Mouse (Mus musculus) testis, postnatal 14 days (tissue): Measurements from ENCODE around the gene Podxl2.

Source experiments
- DNase-seq: peaks from one replicate; pipeline ENCODE4 v3.0.0; 2021; ENCODE audit warnings: low spot score

Gene Podxl2

DNA sequence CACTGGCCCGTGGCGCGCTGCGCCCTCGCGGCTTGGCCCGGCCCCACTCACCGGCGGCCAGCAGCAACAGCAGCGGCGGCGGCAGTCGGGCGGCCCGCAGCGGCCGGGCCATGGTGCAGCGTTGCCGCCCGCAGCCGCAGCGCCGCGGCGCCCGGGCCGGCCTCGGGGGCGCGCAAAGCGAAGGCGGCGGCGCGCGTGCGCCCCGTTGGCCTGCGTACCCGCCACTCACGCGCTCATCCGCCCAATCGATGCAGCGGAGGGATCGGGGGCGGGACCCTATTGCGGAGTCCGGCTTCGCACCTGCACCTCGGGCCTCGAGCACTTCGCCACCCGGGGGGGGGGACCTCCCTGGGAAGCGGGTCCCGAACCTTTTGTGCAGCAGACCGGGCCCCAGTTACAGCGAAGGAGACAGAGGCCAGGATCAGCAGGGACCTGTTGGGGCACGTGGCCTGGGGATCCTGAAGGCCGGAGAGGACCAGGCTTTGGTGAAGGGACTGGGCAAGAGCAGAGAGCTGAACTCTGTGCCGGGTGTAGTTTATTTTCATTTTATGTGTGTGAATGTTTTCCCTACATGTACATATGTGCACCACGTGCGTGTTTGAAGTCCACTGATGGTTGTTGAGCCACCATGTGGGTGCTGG lies at the start of gene Podxl2:
TSS of gene Podxl2 (minus strand) at position 177 of the 641 bp plus-strand sequence.
- DNase-seq, result peak; percentile 86

DNA sequence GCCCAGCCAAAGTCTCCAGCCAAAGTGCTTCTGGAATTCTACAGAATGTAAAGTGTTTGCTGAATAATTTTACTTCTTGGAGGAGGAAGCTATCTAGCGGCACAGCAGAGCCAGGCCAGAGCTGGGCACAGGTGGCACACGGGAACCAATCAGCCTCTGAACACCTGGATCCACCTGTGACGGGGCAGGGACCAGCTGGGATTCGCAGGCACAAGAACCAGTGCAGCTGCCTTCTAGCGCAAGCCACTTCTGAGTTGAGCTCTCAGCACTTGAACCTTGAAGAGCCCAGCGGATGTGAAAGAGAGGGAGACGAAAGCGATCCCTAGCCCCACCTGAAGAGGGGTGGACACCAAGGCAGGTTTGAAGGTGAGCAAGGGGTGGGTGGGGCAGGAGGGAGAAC lies 44.0 kb upstream of the Podxl2 start:
- no peak for DNase-seq

DNA sequence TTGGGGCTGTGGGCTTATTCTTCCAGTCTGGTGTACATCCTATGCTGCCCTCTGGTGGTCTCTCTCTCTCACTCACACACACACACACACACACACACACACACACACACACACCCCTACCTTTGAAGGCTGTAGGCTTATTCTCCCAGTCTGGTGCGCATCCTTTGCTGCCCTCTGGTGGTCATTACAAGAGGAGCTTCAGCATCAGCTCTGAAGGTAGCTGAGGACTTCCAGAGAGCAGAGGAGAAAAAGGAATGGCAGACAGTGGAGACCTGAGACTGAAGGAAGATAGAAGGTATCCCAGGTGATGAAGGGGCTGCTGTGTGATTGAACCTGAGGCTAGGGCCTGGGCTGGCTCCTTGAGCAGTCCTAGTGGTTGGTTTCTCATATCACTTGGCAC lies 41.3 kb upstream of the Podxl2 start:
- DNase-seq, result no peak

DNA sequence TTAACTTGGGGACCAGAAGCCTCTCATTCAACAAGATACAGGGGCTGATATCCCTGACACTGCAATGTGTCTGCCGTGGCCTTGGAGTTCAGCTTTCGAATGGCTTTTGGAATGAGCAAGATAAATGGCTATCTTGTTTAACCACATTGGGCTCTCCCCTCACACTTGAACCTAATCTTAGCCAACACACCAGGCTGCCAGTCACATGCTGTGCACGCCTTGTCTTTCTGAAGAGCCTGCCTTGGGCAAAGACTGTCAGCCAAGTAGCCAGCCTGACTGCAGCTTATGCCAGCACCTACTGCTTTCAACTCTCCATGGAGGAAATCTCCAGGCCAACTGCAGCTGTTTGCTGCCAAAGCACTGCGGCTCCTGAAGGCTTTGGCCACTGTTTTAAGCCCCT lies 40.7 kb upstream of the Podxl2 start:
- DNase-seq, result no peak

DNA sequence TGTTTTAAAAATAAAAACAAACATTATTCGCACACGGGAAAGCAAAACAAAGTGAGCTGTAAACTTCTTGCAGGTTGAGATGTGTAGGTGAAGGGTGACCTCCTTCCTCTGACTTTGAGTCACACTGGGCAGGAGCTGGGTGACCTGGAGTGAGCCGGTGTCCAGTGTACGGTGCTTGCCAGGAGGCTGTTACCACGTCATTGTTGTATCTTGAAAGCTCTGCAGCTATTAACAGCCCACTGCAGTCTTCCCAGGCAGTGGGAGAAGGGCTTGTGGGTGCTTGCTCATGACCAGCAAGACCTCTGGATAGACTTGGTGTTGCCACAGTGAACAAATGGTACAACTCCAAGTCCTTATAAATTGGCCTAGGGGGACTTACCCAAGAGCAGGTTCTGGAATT lies 40.0 kb upstream of the Podxl2 start:
- no peak for DNase-seq

DNA sequence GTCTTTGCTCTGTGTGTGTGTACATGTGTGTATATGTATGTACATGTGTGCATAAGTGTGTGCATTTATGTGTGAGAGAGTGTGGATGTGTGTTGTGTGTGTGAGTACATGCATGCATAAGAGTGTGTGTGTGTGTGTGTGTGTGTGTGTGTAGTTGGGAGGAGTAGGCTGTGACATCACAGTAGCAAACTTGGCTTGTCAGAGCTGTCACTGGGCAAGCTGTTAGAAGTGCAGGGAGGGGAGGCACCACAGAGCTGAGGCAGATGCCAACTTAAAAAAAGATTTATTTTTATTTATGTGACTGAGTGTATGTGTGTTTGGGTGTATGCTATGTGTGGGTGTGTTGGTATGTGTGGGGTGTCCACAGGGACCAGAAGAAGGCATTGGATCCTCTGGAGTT lies 38.6 kb upstream of the Podxl2 start:
- DNase-seq, result no peak

DNA sequence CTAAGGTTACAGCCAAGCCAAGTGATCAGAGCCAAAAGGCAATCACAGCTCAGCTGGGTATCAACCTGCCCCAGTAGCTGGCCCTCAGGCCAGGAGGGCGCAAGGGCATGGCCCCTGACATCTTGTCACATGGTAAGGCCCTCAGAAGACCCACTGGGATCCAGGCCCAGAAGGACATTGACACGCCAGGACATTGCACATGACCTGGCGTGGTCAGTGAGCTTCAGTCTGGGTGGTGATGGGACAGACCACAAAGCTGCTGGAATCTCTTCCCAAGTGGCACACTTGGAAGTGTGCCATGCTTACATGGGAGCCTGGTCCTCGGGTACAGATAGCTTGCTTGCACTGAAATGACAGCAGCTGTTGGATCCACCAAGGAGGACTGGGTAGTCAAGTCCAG lies 38.2 kb upstream of the Podxl2 start:
- DNase-seq, result no peak

DNA sequence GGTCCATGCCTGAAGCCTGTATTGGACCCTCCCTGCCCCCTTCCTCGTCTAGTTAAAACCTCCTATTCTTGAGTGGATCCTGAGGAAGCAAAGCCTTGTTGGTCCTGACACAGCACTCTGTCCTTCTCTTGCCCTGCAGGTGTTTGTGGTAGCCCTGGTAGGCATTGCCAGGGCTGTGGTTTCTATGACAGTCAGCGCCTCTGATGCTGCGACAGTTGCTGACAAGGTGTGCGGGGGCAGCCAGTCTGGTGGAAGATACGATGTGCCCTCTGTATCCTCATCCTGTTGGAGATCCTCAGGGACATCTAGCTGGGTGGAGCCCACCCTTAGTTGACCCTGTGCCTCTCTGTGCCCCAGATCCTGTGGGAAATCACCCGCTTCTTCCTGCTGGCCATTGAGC lies 34.3 kb upstream of the Podxl2 start:
- no peak for DNase-seq

DNA sequence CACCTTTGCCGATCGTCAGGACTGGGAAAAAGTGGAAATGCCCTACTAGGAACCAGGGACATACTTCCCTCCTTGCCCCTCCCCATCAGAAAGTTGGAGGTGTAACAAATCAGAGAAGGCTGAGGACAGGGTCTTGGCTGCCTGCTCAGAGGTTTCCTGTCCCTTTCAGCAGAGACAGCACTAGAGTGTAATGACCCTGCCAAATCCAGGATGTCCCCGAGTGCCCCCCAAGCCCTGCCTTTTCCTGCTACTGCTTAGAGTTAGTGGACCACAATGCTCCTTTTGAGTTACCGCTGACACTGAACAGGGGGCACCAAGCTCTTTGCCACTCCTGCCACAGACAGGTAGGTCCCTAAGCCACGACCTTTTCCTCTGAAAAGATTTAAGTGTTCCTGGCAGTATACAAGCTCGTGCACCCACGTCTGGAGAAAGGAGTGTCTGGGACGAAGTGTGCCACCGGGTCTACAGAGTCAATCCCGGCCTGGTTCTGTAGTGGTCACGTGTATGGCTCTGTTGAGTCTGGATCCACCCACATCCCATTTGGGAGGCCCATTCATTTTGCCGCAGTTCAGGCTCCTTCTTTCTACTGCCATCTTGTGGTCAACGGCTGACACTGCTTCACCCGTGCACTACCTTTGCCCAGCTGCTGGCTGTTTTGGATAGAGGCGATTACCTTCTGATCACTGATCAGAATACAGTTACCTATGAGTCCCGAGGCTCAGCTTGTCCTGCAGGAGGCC lies 31.7 kb upstream of the Podxl2 start:
- no peak for DNase-seq

DNA sequence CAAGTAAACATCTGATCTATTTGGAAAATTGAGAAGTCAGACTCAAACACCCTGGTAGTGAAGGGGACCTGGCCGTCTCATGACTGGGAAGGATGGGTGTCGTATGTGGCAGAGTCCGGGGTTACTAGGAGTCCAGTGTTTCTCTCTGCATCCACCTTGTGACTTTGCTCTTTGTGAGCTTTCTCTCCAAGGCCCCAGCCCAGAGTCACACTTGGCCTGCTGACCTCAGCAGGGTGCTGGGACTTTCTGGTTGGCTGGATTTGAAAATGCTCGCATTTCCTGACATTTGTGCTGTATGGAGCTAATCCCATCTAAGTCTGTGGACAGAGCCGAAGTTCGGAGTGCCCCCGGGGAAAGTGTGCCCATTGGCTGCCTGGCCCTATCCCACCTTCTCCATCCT lies 30.2 kb upstream of the Podxl2 start:
- DNase-seq, result no peak

DNA sequence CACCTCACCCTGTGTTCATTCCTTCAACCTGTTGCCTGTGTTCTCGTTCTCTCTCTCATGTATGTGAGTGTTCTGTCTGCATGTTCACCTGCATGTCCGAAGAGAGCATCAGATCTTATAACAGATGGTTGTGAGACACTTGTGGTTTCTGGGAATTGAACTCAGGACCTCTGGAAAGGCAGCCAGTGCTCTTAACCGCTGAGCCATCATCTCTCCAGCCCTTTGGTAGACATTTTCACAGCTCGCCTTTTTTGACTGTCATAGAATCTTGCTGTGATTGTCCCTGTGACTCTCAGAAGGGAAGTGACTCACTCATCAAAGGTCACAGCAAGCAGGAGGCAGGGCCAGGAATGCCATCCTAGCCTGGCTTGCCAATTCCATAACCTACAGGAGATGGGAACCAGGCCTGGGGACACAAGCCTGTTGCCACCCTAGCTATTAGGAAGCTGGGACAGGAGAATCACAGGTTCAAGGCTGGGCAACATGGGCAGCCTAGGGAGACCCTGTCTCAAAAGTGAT lies 29.7 kb upstream of the Podxl2 start:
- DNase-seq, result no peak

DNA sequence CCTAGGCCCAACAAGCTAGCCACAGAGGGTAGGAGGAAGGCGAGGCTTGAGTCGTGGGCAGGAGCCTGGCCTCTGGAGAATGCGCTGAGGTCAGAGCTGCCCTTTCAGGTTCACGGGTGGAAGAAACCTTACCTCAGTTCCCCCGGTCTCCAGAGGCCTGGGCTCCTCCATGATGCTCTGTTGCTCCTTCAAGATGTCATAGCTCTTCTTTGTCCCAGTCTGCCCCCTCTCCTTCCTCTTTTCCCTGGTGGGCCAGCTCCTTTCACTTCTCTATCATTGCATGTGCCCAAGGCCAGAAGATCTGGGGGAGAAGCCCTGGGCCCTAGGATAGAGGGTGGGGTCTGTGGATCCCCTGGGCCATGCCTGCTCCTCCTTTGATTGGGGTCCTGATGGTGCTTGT lies 28.9 kb upstream of the Podxl2 start:
- DNase-seq, result no peak

DNA sequence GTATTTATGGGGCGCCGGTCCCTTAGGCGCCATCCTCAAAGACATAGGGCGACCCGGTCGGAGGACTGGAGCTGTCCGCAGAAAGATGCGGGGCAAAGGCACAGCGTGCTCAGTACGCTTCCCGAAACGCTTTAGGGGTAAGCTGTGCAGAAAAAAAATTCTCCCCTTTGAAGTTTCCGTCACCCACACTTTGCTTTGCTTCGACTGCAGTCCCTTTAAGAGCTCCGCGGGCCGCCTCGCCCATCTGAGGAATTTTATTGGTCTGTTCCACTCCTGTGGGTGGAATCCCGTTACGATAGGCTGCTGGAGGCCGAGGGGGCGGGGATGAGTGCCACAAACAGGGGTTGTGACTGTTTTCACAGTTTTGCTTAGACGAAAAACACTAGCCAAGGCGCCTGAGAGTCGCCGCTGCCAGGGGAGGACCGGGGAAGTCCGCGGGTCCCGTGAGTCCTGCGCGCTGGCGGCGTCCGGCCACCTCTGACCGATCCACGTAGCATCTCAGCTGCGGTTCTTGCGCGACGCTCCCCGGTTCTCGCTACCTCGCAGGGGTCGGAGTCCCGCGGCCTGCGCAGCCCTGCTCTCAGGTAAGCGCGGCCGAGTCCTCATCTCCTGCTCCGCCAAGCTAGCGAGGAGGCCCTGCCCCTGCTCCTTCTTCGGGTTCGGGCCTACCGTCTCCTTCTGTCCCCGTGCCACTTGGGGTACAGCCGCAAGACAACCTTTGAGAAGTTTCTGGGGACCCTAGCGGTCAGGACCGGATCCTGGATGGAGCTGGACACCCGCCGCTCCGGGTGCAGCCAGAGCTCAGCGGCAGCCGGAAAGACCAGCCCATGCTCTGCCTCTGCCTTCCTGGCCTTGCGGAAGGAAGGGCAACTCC lies 27.3 kb upstream of the Podxl2 start, which contains the start of gene Tpra1:
TSS of gene Tpra1 (plus strand) at position 305 of the 874 bp plus-strand sequence.
- peak; percentile 97 for DNase-seq

DNA sequence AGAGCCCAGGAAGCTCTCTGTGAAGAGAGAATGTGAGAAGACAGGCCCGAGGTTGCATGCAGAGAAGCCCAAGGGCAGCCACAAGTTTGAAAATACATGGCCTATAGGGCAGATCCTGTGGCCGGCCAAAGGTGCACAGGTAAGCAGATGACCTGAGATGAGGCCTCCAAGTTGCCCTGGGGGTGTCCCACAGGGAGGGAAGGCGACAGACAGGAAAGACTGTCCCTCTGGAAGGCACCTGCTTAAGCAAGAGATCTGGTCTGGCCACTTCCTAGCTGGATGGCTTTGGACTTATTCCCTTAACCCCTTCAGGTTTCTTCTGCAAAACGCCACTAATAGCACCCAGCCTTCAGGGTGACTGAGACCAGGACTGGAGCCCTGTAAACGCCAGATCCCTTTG lies 26.6 kb upstream of the Podxl2 start:
- no peak for DNase-seq

DNA sequence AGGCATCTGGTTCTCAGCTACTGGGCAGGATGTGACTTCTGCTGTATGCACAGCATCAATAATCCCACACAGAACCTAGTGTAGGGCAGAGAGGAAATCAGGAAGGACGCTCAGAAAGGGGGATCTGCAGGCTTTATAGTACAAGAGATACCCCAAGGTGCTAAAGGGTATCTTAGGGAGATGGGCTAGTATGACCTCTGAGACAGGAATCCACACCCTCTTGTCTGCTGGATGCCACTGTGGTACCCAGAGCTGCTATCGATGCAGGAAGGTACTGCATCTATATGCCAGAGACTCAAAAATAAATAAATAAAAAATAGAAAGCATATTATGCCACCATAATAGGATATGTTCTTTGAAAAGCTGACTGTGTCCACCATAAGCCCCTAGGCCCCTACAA lies 24.8 kb upstream of the Podxl2 start:
- no peak for DNase-seq

DNA sequence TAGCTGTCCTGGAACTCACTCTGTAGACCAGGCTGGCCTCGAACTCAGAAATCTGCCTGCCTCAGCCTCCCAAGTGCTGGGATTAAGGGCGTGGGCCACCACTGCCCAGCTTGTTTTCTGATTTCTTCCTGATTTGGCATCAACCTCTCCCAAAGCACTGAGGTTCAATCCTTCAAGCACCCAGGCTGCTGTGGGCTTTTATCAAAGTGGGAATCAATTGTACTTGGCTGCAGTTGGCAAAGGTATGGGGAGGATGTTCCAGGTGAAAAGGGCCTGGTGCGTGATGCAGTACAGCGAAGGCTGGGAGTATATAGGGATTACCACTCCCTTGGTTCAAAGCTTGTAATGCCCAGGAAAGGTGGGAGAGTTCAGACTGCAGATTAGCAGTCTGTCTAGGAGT lies 24.2 kb upstream of the Podxl2 start:
- DNase-seq, result no peak

DNA sequence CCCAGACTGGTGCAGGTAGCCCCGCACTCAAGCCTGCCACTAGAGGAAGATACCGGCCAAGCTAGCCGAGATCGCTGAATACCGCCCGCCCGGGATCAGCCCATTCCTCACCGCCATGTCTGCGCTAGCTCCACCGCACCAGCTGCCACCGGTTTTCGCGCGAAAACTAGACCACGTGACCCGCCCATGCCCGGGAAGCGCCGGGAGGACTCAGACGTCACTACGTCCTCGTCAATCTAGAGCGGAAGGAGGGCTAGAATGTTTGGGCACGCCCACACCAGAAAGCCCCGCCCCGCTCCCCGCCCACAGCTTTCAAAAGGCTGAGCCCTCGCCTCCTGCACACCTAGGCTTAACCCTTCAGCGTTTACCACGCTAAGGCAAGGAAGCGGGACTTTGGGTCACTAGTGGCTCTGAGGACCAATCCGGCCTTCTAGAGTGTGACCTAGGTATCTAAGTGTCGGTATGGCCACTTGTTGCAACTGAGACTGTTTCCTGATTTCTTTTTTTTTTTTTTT lies 23.7 kb upstream of the Podxl2 start, which contains the start of gene Mcm2:
TSS of gene Mcm2 (minus strand) at position 247 of the 515 bp plus-strand sequence.
- peak; percentile 96 for DNase-seq

DNA sequence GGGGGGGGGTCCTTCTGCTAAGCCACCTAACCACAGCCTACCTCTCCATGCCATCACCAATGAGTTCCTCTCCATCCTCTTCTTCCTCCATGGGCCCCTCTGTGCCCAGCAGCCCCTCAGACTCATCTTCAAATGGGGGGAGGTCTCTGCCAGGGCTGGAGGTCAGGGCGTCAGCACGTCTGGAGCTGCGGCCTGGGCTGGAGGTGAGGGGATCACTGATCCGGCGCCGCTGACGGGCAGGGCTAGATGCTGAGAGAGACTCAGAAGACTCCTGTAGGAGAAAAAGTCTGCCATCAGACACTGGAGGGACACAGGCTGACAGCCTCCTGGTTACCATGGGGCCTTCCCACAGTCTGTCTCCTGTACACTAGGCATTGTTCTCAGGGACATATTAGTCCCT lies 22.4 kb upstream of the Podxl2 start:
- no peak for DNase-seq

DNA sequence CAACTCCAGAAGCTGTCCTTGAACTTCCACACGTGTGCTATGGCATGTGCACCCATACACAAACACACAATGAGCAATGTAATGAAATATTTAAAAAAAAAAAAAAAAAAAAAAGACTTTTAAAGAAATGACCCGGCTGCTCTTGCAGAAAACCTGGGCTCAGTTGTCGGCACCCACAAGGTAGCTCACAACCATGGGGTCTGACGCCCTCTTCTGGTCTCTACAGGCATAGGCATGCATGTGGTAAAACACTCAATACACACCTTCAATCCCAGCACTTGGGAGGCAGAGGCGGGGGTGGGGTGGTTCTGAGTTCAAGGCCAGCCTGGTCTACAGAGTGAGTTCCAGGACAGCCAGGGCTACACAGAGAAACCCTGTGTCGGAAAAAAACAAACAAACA lies 21.1 kb upstream of the Podxl2 start:
- no peak for DNase-seq

DNA sequence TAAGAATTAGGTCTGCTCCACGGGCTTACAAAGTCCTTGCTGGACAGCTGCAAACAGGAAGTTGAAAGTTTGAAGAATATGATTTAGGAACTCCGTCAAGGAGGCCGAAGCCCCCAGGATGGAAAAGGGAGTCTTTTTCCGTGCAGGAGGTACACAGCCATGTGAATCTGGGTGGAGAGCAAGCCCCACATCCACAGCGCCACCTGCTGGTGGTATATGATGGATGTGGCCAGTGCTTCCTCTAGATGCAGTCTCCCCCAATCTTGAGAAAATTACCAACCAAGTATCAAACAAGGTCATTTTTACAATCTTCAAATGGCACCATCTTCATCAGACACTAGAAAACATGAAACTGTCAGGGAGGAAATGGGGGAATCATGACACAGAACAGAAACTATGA lies 18.7 kb upstream of the Podxl2 start:
- no peak for DNase-seq

DNA sequence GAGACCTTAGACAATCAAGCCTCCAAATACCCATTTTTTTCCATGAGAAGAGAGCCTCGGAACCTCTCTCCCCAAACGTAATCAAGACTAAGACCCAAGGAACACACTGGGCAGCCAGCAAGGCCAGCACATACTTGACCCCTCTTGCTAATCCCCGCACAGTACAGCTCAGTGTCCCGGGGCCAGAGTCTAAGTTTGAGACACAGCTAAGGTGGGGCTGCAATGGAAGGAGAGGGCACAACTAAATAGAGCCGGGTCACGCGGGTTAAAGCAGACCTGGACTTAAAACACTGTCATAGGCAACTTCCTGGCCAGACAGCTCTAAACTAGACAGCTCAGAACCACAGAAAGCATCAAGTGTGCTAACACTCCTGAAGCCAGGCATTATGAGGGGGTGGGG lies 16.0 kb upstream of the Podxl2 start:
- DNase-seq, result no peak

DNA sequence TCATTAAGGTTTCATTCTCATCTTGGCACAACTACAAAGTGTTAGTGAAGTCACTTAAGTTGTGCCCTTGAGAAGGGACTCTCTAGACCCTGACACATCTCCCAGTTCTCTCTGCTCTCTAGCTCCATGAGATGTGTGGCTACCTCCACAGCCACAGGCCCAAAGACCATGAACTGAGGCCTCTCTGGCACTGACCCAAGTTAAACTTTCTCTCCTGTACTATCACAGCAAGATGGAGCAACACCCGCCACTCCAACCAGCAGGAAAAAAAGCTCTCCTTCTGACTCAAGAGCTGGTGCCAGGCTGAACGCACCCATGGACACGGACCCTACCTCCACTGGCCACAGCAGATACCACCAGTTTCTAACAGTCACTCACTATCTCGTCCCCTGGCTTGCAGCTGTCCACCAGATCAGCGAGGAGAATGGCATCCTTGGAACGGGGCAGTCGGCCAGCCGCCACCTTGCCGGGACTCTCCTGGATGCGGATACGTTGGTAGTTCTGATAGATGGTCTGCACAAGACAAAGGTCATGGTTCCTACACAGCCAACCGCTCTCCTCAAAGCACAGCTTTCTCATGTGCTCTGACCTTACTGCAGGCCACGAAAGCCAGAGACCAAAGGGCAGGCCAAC lies 14.7 kb upstream of the Podxl2 start:
- DNase-seq, result no peak
